Mouse (Mus musculus): ENCODE measurements around the gene Slc6a12. TPM values are rescaled to one million over a fixed set of nuclear protein-coding genes. Genes with fewer than 3 reads are reported as not detected.

Slc6a12 gene
- polyA plus RNA-seq (2015; fragmentation: Nextera tagmentation; extraction: Ambion mirVana): not detected in 2 replicates

- H3K9ac ChIP-seq (ENCODE audit: low read length): no peak within 1 kb of the TSS
- ATAC-seq (ENCODE audit: low read depth): no peak
- no peak within 1 kb of the TSS for H3K4me3 ChIP-seq (ENCODE audit: low read length)
- no peak within 1 kb of the TSS for H3K27ac ChIP-seq (ENCODE audit: low read length)
- H3K36me3 ChIP-seq (ENCODE audit: control insufficient read depth, insufficient read depth, low read length): no peaks in the 10 kb centered on the region
- no peaks in the 10 kb centered on the region for H3K27me3 ChIP-seq (ENCODE audit: control insufficient read depth, insufficient read depth, low read depth, low read length)
- 70% methylated on average over 15 of the region's 15 CpGs for WGBS
- H3K4me1 ChIP-seq (replicated peaks; ENCODE audit: control insufficient read depth, insufficient read depth, low read length): peaks cover 9% of the 10 kb centered on the region
- H3K4me2 ChIP-seq (ENCODE audit: low read depth, low read length): no peak within 1 kb of the TSS
- no peaks in the 10 kb centered on the region for H3K9me3 ChIP-seq (ENCODE audit: control insufficient read depth, low read length)
Measured at GRCm38 (mm10) chr6:121343026-121343770, at the start of gene Slc6a12. TSS of gene Slc6a12 (plus strand) at chr6:121343076.

GRCm38 (mm10) chr6:121299317-121299716 lies 43.6 kb upstream of the Slc6a12 start:
- peaks cover 3% of the 10 kb centered on the region; the same call in 1 of the 2 replicates for H3K4me1 ChIP-seq (replicated peaks; ENCODE audit: control insufficient read depth, insufficient read depth, low read length)
- no peak overlapping the region for H3K4me3 ChIP-seq (ENCODE audit: low read length)
- H3K9ac ChIP-seq (ENCODE audit: low read length): no peak overlapping the region
- H3K9me3 ChIP-seq (ENCODE audit: control insufficient read depth, low read length): no peaks in the 10 kb centered on the region
- H3K4me2 ChIP-seq (ENCODE audit: low read depth, low read length): no peak overlapping the region
- no peaks in the 10 kb centered on the region for H3K36me3 ChIP-seq (ENCODE audit: control insufficient read depth, insufficient read depth, low read length)
- no peaks in the 10 kb centered on the region for H3K27me3 ChIP-seq (ENCODE audit: control insufficient read depth, insufficient read depth, low read depth, low read length)
- 39% methylated on average over 7 of the region's 7 CpGs for WGBS
- no peak for ATAC-seq (ENCODE audit: low read depth)
- no peak overlapping the region for H3K27ac ChIP-seq (ENCODE audit: low read length)

GRCm38 (mm10) chr6:121299954-121300353 lies 42.9 kb upstream of the Slc6a12 start, which contains the start of gene Slc6a13:
TSS of gene Slc6a13 (plus strand) at chr6:121300227.
- Histone ChIP-seq H3K4me1 (replicated peaks; ENCODE audit: control insufficient read depth, insufficient read depth, low read length) (peaks cover 3% of the 10 kb centered on the region; the same call in 1 of the 2 replicates), H3K27me3 (ENCODE audit: control insufficient read depth, insufficient read depth, low read depth, low read length) (no peaks in the 10 kb centered on the region), H3K9me3 (ENCODE audit: control insufficient read depth, low read length) (no peaks in the 10 kb centered on the region), H3K9ac (ENCODE audit: low read length) (no peak within 1 kb of the TSS), H3K27ac (ENCODE audit: low read length) (no peak within 1 kb of the TSS), H3K4me2 (ENCODE audit: low read depth, low read length) (peak within 1 kb of the TSS; percentile 25), H3K4me3 (ENCODE audit: low read length) (no peak within 1 kb of the TSS), H3K36me3 (ENCODE audit: control insufficient read depth, insufficient read depth, low read length) (no peaks in the 10 kb centered on the region)
- WGBS: 5% methylated on average over 10 of the region's 11 CpGs
- peak; percentile 74 for ATAC-seq (ENCODE audit: low read depth)

- Histone ChIP-seq H3K4me3 (ENCODE audit: low read length) (no peak overlapping the region), H3K27me3 (ENCODE audit: control insufficient read depth, insufficient read depth, low read depth, low read length) (no peaks in the 10 kb centered on the region), H3K9ac (ENCODE audit: low read length) (no peak overlapping the region), H3K27ac (ENCODE audit: low read length) (no peak overlapping the region), H3K4me2 (ENCODE audit: low read depth, low read length) (no peak overlapping the region; the same call in 1 of the 2 replicates), H3K4me1 (replicated peaks; ENCODE audit: control insufficient read depth, insufficient read depth, low read length) (peaks cover 3% of the 10 kb centered on the region; the same call in 1 of the 2 replicates), H3K9me3 (ENCODE audit: control insufficient read depth, low read length) (no peaks in the 10 kb centered on the region), H3K36me3 (ENCODE audit: control insufficient read depth, insufficient read depth, low read length) (no peaks in the 10 kb centered on the region)
- 0 out of 2 replicates have a peak, but pooled peaks have one; percentile 17 for ATAC-seq (ENCODE audit: low read depth)
- 24% methylated on average over 9 of the region's 9 CpGs for WGBS
Measured at GRCm38 (mm10) chr6:121300504-121300903, 42.4 kb upstream of the Slc6a12 start.

GRCm38 (mm10) chr6:121303466-121304220 lies 39.2 kb upstream of the Slc6a12 start:
- H3K27ac ChIP-seq (ENCODE audit: low read length): no peak overlapping the region
- no peak overlapping the region for H3K4me3 ChIP-seq (ENCODE audit: low read length)
- peaks cover 3% of the 10 kb centered on the region; the same call in 1 of the 2 replicates for H3K4me1 ChIP-seq (replicated peaks; ENCODE audit: control insufficient read depth, insufficient read depth, low read length)
- WGBS: 53% methylated on average over 10 of the region's 10 CpGs
- H3K9me3 ChIP-seq (ENCODE audit: control insufficient read depth, low read length): no peaks in the 10 kb centered on the region
- no peak overlapping the region for H3K9ac ChIP-seq (ENCODE audit: low read length)
- H3K36me3 ChIP-seq (ENCODE audit: control insufficient read depth, insufficient read depth, low read length): no peaks in the 10 kb centered on the region
- no peak for ATAC-seq (ENCODE audit: low read depth)
- no peaks in the 10 kb centered on the region for H3K27me3 ChIP-seq (ENCODE audit: control insufficient read depth, insufficient read depth, low read depth, low read length)
- H3K4me2 ChIP-seq (ENCODE audit: low read depth, low read length): no peak overlapping the region

GRCm38 (mm10) chr6:121304630-121305029 lies 38.2 kb upstream of the Slc6a12 start:
- H3K4me3 ChIP-seq (ENCODE audit: low read length): no peak overlapping the region
- no peak for ATAC-seq (ENCODE audit: low read depth)
- H3K36me3 ChIP-seq (ENCODE audit: control insufficient read depth, insufficient read depth, low read length): no peaks in the 10 kb centered on the region
- no peak overlapping the region for H3K9ac ChIP-seq (ENCODE audit: low read length)
- no peaks in the 10 kb centered on the region for H3K27me3 ChIP-seq (ENCODE audit: control insufficient read depth, insufficient read depth, low read depth, low read length)
- peaks cover 3% of the 10 kb centered on the region; the same call in 1 of the 2 replicates for H3K4me1 ChIP-seq (replicated peaks; ENCODE audit: control insufficient read depth, insufficient read depth, low read length)
- WGBS: 84% methylated on average over 9 of the region's 9 CpGs
- H3K27ac ChIP-seq (ENCODE audit: low read length): no peak overlapping the region
- H3K4me2 ChIP-seq (ENCODE audit: low read depth, low read length): no peak overlapping the region
- H3K9me3 ChIP-seq (ENCODE audit: control insufficient read depth, low read length): no peaks in the 10 kb centered on the region

GRCm38 (mm10) chr6:121305571-121305970 lies 37.3 kb upstream of the Slc6a12 start:
- Histone ChIP-seq H3K27ac (ENCODE audit: low read length) (no peak overlapping the region), H3K4me1 (replicated peaks; ENCODE audit: control insufficient read depth, insufficient read depth, low read length) (no peaks in the 10 kb centered on the region; the same call in 1 of the 2 replicates), H3K36me3 (ENCODE audit: control insufficient read depth, insufficient read depth, low read length) (no peaks in the 10 kb centered on the region), H3K4me2 (ENCODE audit: low read depth, low read length) (no peak overlapping the region), H3K9me3 (ENCODE audit: control insufficient read depth, low read length) (no peaks in the 10 kb centered on the region), H3K9ac (ENCODE audit: low read length) (no peak overlapping the region), H3K27me3 (ENCODE audit: control insufficient read depth, insufficient read depth, low read depth, low read length) (no peaks in the 10 kb centered on the region), H3K4me3 (ENCODE audit: low read length) (no peak overlapping the region)
- 86% methylated on average over 3 of the region's 3 CpGs for WGBS
- no peak for ATAC-seq (ENCODE audit: low read depth)

GRCm38 (mm10) chr6:121310984-121311383 lies 31.9 kb upstream of the Slc6a12 start:
- no peak for ATAC-seq (ENCODE audit: low read depth)
- Histone ChIP-seq H3K9me3 (ENCODE audit: control insufficient read depth, low read length) (no peaks in the 10 kb centered on the region), H3K9ac (ENCODE audit: low read length) (no peak overlapping the region), H3K27me3 (ENCODE audit: control insufficient read depth, insufficient read depth, low read depth, low read length) (no peaks in the 10 kb centered on the region), H3K36me3 (ENCODE audit: control insufficient read depth, insufficient read depth, low read length) (no peaks in the 10 kb centered on the region), H3K4me1 (replicated peaks; ENCODE audit: control insufficient read depth, insufficient read depth, low read length) (no peaks in the 10 kb centered on the region), H3K4me3 (ENCODE audit: low read length) (no peak overlapping the region), H3K4me2 (ENCODE audit: low read depth, low read length) (no peak overlapping the region), H3K27ac (ENCODE audit: low read length) (no peak overlapping the region)
- 74% methylated on average over 6 of the region's 6 CpGs for WGBS

- Histone ChIP-seq H3K27me3 (ENCODE audit: control insufficient read depth, insufficient read depth, low read depth, low read length) (no peaks in the 10 kb centered on the region), H3K9ac (ENCODE audit: low read length) (no peak overlapping the region), H3K4me2 (ENCODE audit: low read depth, low read length) (no peak overlapping the region), H3K27ac (ENCODE audit: low read length) (no peak overlapping the region), H3K4me3 (ENCODE audit: low read length) (no peak overlapping the region), H3K4me1 (replicated peaks; ENCODE audit: control insufficient read depth, insufficient read depth, low read length) (no peaks in the 10 kb centered on the region), H3K9me3 (ENCODE audit: control insufficient read depth, low read length) (no peaks in the 10 kb centered on the region), H3K36me3 (ENCODE audit: control insufficient read depth, insufficient read depth, low read length) (no peaks in the 10 kb centered on the region)
- no peak for ATAC-seq (ENCODE audit: low read depth)
- WGBS: 56% methylated on average over 6 of the region's 6 CpGs
Measured at GRCm38 (mm10) chr6:121319099-121319498, 23.8 kb upstream of the Slc6a12 start.

Data from lung, embryonic 16.5 days (tissue).